Mouse (Mus musculus) frontal cortex, adult 2 months (tissue): ENCODE results near the gene Phf20. TPM values are rescaled to one million over a fixed set of nuclear protein-coding genes. Genes with fewer than 3 reads are reported as not detected.
"Not testable (repeated sequence)": the region's sequence is repeated elsewhere in the genome, so short reads cannot be mapped to it uniquely, and the experiment has no call there.

Experiments used
- DNase-seq, 2 experiments: peaks; one replicate each; pipeline ENCODE4 v3.0.0; 2022; ENCODE audit warnings: low spot score in 1 of 2; ENCODE audit errors: extremely low spot score in 1 of 2
- polyA plus RNA-seq: library from polyadenylated mRNA; depleted of rRNA; stranded (reverse); fragments of >200 nt; gene quantifications from 2 replicates; pipeline ENCODE4 v1.2.3, GENCODE M21; 2012; rRNA removed

Phf20 gene
- polyA plus RNA-seq, result 29.7 and 34.2 TPM in 2 replicates

DNA sequence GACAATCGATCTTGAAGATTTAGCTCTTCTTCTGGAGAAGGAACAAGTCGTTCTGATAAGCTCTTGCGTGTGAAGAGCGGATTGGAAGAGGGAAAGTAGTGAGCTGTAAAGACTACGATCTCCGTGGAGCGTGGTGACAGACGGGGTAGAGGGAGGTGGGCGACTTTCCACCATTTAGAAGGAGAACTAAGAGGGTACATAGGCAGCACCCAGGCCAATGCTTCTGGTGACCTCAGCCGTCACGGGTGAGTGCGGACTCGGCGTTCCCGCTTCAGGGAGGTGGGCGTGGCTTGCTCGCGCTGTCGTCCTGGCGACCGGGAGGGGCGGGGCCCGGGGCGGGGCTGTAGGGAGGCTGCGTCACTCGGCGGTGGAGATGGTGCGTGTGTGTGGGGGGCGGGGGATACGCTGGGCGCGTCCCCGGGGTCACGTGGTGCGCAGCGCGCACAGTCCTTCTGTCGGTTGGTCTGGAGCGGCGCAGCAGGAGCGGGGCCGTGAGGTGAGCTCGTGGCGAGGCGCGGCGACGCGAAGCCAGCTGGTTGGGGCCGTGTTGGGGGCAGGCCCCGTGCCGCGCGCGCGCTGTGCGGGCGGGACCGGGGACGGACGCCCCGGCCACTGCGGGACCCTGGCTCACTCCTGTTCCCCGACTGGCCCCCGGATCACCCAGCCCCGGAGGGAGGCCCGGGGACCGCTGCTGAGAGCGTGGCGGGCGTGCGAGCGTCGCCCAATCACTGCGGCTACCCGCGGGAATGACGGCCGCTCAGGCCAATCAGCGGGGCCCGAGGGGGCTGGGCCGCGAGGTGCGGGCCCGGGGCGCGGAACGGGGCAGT lies at the start of gene Phf20:
TSS of gene Phf20 (plus strand) at position 165 of the 827 bp plus-strand sequence.
- peak; percentile 94 to 97 for DNase-seq

- DNase-seq, result no peak
Observed at GRCm38 (mm10) chr2:156147316-156147915, 48.9 kb upstream of the Phf20 start.

GRCm38 (mm10) chr2:156151538-156151937 lies 44.7 kb upstream of the Phf20 start:
- DNase-seq, result no peak

DNA sequence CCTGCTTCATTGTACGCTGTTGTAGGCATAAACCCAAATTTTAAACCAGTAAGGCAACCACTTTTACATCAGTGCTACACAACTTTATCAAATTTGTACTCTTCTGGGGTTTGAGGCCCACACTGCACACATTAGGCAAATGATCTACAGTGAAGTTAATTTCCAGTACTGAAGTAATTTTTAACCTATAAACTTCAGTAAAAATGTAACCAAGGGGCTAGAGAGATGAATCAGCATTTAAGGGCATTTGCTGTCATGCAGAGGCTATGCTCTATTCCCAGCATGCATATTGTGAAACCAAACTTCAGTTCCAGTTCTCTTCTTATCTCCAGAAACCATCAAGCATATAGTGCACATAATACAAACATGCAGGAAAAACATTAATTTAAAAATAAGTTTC lies 30.8 kb upstream of the Phf20 start:
- no peak for DNase-seq

DNA sequence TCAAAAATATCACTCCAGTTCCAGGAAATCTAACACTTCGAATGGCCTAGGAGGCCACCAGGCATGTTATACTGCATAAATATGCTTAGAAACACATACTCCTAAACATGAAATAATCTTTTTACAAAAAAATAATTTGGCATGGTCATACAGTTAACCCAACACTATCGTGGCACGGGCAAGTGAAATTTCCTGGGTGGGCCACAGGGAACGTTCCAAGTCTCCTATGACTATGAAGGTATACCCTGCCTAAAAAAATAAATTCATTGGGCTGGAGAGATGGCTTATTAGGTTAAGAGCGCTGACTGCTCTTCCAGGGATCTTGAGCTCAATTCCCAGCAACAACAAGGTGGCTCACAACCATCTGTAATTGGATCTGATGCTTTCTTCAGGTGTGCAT lies 29.7 kb upstream of the Phf20 start:
- DNase-seq, result no peak

GRCm38 (mm10) chr2:156177079-156177478 lies 19.2 kb upstream of the Phf20 start:
- DNase-seq, result no peak

DNA sequence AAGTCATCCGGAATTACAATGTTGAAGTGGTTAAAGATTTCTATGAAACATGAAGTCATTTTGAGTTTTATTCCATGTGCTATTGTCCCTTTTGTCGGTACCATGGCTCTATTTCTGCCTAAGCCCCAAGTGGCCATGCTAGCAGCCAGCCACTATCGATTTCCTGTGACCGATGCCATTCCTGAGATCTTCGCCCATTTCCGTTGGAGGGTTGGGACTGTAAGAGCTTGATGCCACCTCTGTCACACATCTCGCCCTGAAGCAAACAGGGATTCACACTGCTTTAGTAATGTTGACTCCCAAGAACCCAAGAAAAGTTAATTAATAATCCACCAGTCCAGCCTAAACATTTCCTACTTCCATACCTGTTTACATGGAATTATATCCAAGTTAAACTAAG lies 18.6 kb upstream of the Phf20 start:
- DNase-seq, result no peak

- DNase-seq, result peak; percentile 28 to 75
Observed at GRCm38 (mm10) chr2:156179046-156179795, 17.0 kb upstream of the Phf20 start.

- no peak for DNase-seq
Observed at GRCm38 (mm10) chr2:156179796-156180093, 16.5 kb upstream of the Phf20 start.

GRCm38 (mm10) chr2:156180094-156180821 lies 16.0 kb upstream of the Phf20 start, which contains the start of gene Rbm39:
Gene Rbm39 (minus strand): TSS chr2:156180238.
- peak; percentile 99 to 100 for DNase-seq

DNA sequence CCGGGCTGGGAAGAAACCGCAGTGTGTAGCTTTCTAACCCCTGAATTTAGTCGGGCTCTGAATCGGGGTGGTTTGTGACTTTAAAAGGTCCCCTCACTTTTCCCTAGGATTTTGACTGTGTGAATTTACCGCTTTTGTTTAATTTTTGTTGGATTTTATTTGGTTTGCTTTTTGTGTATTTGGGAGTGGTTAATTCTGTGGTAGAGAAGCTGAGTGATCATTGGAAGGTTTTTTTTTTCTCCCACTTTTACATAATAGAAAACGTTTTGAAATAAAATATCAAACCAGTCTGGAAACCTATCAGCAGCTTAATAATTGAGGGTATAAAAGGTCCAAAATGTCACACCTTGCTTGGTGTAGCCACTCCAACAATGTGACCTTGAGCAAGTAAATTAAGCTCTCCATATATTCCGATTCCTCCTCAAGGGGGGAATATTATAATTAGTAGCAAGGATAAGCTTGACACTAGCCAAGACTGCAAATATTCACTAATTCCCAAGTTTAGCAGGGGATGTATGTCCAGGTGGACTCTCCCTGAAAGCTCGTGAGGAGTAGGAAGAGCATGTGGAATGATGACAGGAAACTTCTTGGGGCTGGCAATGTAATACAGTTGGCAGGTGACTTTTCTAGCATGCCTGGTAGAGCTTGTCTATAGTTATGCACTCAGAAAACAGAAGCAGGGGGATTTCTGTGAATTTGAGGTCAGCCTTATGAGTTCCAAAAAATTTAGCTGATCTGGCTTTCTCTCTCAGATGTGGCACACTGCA lies 15.3 kb upstream of the Phf20 start:
- peak in 1 of 2 experiments; percentile 27 for DNase-seq

- DNase-seq, result no peak
Observed at GRCm38 (mm10) chr2:156181592-156181991, 14.7 kb upstream of the Phf20 start.

DNA sequence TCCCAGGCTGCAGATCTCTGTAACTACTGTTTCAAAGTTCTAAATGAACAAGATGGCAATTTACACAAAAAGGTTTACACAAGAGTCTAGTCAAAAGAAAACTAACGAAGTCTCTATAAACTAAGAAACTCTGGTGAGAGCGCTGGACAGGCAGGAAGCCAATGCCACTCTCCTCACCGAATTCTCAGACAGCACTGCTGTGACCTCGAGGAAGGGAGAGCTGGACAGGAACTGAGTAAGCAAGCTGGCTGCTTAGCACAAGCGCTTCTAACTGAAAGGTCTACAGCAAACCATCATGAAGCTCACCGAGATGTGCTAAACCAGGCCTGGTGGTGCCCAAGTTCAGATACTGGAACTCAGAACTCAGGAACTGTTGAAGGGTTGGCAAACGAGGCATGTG lies 7.0 kb upstream of the Phf20 start:
- DNase-seq, result not testable (repeated sequence)

DNA sequence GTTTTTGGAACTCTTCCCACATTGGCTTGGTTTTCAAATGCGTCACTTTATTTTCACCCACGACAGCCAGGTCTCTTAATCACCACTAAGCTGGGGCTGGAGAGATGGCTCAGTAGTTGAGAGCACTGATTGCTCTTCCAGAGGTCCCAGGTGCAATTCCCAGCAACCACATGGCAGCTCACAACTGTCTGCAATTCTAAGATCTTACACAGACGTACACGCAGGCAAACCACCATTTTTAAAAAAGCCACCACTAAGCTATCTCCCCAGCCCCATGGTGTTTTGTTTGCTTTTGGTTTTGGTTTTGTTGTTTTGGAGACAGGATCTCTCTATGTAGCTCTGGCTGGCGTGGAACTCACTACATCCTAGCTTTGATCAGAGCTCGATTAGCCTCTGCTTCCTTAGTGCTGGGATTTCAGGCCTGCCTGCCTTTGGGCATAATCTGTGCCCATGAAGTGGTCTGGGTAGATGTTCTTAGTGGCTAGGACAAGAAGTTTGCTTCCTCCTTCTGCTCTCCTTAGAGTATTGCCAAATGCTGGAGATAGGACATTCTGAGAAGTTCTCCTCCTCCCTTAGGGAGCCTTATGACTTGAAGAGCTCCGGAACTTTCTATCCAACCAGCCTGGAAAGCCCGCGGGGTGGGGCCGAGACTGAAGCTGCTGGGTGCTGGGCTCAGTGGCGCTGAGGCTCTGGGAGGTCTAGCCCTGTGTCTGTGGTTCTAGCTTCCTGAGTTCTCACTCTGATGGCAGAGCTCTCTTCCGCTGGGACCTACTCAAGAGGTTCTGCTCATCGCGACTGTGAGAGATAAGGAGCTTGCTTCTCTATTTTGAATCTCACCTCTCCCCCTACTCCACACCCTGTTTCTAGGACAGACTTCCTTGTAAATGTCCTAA lies 6.0 kb upstream of the Phf20 start:
- DNase-seq, result no peak

- no peak for DNase-seq
Observed at GRCm38 (mm10) chr2:156191540-156191939, 4.7 kb upstream of the Phf20 start.

DNA sequence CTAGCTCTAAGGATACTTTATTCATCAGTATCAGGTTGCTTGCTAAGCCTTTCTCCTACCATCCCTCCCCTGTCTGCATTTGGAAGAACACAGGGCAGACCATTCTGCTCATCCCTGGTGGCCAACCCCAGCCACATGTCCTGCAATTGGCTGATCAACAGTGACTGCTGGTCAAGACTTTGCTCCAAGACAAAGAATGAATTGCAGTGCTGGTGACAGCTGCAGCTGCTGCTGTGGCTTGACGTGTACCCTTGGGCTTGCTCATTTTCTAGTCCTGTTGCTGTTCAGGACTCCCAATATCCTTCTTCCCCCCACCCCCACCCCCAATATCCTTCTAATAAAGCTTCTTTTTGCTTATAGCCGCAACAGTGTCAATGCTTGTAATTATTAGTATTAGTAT lies 4.2 kb upstream of the Phf20 start:
- DNase-seq, result no peak

- DNase-seq, result no peak
Observed at GRCm38 (mm10) chr2:156193066-156193862, 3.0 kb upstream of the Phf20 start.

DNA sequence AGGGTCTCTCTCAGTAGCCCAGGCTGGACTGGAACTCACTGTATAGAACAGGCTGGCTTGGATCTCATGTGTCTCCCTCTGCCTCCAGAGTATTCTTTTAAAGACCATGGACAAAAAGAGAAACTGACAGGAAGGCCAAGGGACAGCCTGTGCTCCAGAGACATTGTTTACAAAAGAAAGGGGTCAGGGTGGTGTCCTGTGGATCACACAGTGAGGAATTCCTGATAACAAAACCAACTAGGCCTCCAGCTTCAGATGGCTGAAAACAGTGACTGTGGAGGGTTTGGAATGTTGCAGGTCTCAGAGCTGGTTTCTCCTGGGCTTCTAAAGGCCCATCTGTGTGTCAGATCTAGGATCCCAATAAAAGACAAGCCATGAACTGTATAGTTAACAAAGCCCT lies 1.7 kb upstream of the Phf20 start:
- no peak for DNase-seq
